Mouse (Mus musculus) CH12.LX (cell line): ENCODE results near the gene Cdk2.

Source experiments
- BHLHE40 ChIP-seq: IDR thresholded peaks from 2 replicates; pipeline ENCODE4 v1.6.1; 2011; ENCODE audit warnings: mild to moderate bottlenecking, low read depth, low read length, improper control_type of control experiment
- CTCF ChIP-seq, 2 experiments: IDR thresholded peaks in 1 of 2; conservative IDR thresholded peaks in 1 of 2; 2 replicates each; pipeline ENCODE4 v1.5.1; 2011 to 2012; ENCODE audit warnings: low read depth in 2 of 2, low read length in 2 of 2, improper control_type of control experiment in 1 of 2, inconsistent platforms in 1 of 2, mild to moderate bottlenecking in 1 of 2, moderate library complexity in 1 of 2
- GABPA ChIP-seq: IDR thresholded peaks from 2 replicates; pipeline ENCODE4 v1.6.1; 2012; ENCODE audit warnings: low read depth, low read length, improper control_type of control experiment, inconsistent platforms; ENCODE audit not compliant: insufficient replicate concordance
- MAFK ChIP-seq: IDR thresholded peaks from 2 replicates; pipeline ENCODE4 v1.6.1; 2011; ENCODE audit warnings: low read length, improper control_type of control experiment; ENCODE audit not compliant: insufficient replicate concordance
- POLR2A ChIP-seq: IDR thresholded peaks from 2 replicates; pipeline ENCODE4 v1.6.1; 2011; ENCODE audit warnings: low read depth, mild to moderate bottlenecking, improper control_type of control experiment, low read length
- RAD21 ChIP-seq: IDR thresholded peaks from 2 replicates; pipeline ENCODE4 v1.6.1; 2011; ENCODE audit warnings: low read depth, mild to moderate bottlenecking, low read length, improper control_type of control experiment, moderate library complexity
- USF2 ChIP-seq: conservative IDR thresholded peaks from 2 replicates; pipeline ENCODE4 v1.6.1; 2011; ENCODE audit warnings: low read depth, low read length, improper control_type of control experiment
- ZC3H11A ChIP-seq: IDR thresholded peaks from 2 replicates; pipeline ENCODE4 v1.6.1; 2012; ENCODE audit warnings: low read depth, mild to moderate bottlenecking, inconsistent platforms, low read length, improper control_type of control experiment

- TF ChIP-seq POLR2A: no peak
- no peak for TF ChIP-seq CTCF (conservative IDR thresholded peaks at IDR 0.05 in 1 of 2, IDR thresholded peaks at IDR 0.05 in 1 of 2; ENCODE audit: low read depth in 2 of 2, low read length in 2 of 2)
- no peak for TF ChIP-seq RAD21
- TF ChIP-seq GABPA: no peak
- TF ChIP-seq USF2: no peak
- no peak for TF ChIP-seq ZC3H11A
- no peak for TF ChIP-seq MAFK
- TF ChIP-seq BHLHE40: no peak
Observed at GRCm38 (mm10) chr10:128665806-128666205, 39.0 kb downstream of the Cdk2 start.
